ENCODE assay signal across 16 mouse cellular contexts in the genomic region with DNA sequence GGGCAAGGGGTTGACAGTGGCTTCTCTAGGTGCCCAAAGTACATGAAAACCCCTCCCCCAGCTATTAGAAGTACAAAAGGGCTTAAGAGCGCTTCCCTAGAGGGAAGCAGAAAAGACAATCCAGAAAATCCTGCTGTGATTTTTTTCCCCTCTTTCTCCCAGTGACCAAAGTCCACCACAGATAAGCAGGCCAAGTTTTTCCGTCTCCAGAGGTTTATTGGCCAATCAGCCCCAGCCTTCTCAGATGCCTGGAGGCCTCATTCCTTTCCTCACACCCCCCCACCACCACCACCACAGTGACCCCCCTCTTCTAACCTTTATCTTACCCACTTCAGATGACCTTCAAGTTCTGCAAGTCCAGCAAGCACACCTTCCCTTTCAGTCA. TPM values are rescaled to one million over a fixed set of nuclear protein-coding genes. Genes with fewer than 3 reads are reported as not detected.
A peak's percentile ranks its signal among the peaks of the same experiment; 100 is the strongest.
DNase-seq lines count a peak whose midpoint lies in the region; ATAC-seq and TF ChIP-seq lines count a peak whose summit lies in the region.
"Had no signal": no experiment of that assay in that cellular context is flagged by ENCODE, and none has a peak within 500 bp of the region (broad histone marks: within the 10 kb centered on the region; RNA-seq: fewer than 3 reads in every experiment).

No protein-coding gene starts in this region.

- no peak overlapping the region for H3K9ac ChIP-seq in liver, postnatal 0 days (replicated peaks)
- no peak overlapping the region for H3K9ac ChIP-seq in liver, embryonic 11.5 days (ENCODE audit: low read depth, low read length)
- H3K9ac ChIP-seq in intestine, postnatal 0 days (ENCODE audit: low read depth, low read length), result no peak overlapping the region
- no peak overlapping the region for H3K9ac ChIP-seq in stomach, postnatal 0 days (ENCODE audit: low read length)
- H3K9ac ChIP-seq: embryonic facial prominence, embryonic 12.5 days; heart, embryonic 13.5 days; neural tube, embryonic 12.5 days had no signal

- WGBS in liver, postnatal 0 days (ENCODE audit: insufficient replicate concordance), result 50% methylated on average over 2 of the region's 2 CpGs
- 62% methylated on average over 2 of the region's 2 CpGs for WGBS in liver, embryonic 11.5 days
- WGBS in intestine, postnatal 0 days, result 41% methylated on average over 2 of the region's 2 CpGs
- 44% methylated on average over 2 of the region's 2 CpGs for WGBS in stomach, postnatal 0 days

- no peak for TF ChIP-seq EP300 in liver, postnatal 0 days (IDR thresholded peaks at IDR 0.05; ENCODE audit: low read depth)
- TF ChIP-seq EP300 in stomach, postnatal 0 days (optimal IDR thresholded peaks at IDR 0.05), result no peak

- H3K4me2 ChIP-seq in liver, postnatal 0 days (ENCODE audit: low read depth, low read length), result peak overlapping the region; percentile 15; the same call in 1 of the 2 replicates
- no peak overlapping the region for H3K4me2 ChIP-seq in liver, embryonic 11.5 days
- H3K4me2 ChIP-seq in intestine, postnatal 0 days (replicated peaks; ENCODE audit: low read depth), result peak overlapping the region; percentile 49
- no peak overlapping the region for H3K4me2 ChIP-seq in stomach, postnatal 0 days (replicated peaks; ENCODE audit: low read depth)
- H3K4me2 ChIP-seq: embryonic facial prominence, embryonic 12.5 days; heart, embryonic 13.5 days; neural tube, embryonic 12.5 days had no signal

- H3K36me3 ChIP-seq in liver, postnatal 0 days (replicated peaks; ENCODE audit: insufficient read depth, low read length), result no peaks in the 10 kb centered on the region
- H3K36me3 ChIP-seq in liver, embryonic 11.5 days (ENCODE audit: control insufficient read depth, insufficient read depth, low read length), result no peaks in the 10 kb centered on the region
- H3K36me3 ChIP-seq in intestine, postnatal 0 days (ENCODE audit: control insufficient read depth, insufficient read depth), result no peaks in the 10 kb centered on the region
- H3K36me3 ChIP-seq in stomach, postnatal 0 days (ENCODE audit: control insufficient read depth, insufficient read depth, low read length), result no peaks in the 10 kb centered on the region
- H3K36me3 ChIP-seq: embryonic facial prominence, embryonic 12.5 days; heart, embryonic 13.5 days; limb, embryonic 10.5 days; neural tube, embryonic 12.5 days had no signal

- H3K4me1 ChIP-seq in liver, postnatal 0 days (ENCODE audit: insufficient read depth), result peaks cover 29% of the 10 kb centered on the region
- peaks cover 20% of the 10 kb centered on the region for H3K4me1 ChIP-seq in liver, embryonic 11.5 days (replicated peaks; ENCODE audit: control insufficient read depth, insufficient read depth, low read length)
- H3K4me1 ChIP-seq in intestine, postnatal 0 days (replicated peaks; ENCODE audit: control insufficient read depth, insufficient read depth, low read length), result peaks cover 20% of the 10 kb centered on the region
- peaks cover 8% of the 10 kb centered on the region for H3K4me1 ChIP-seq in stomach, postnatal 0 days (replicated peaks; ENCODE audit: control insufficient read depth, insufficient read depth)

- H3K27ac ChIP-seq in liver, postnatal 0 days (ENCODE audit: low read depth), result 0 out of 2 replicates have a peak overlapping the region, but pooled peaks have one; percentile 29
- no peak overlapping the region; the same call in 1 of the 2 replicates for H3K27ac ChIP-seq in liver, embryonic 11.5 days (ENCODE audit: low read depth, low read length)
- peak overlapping the region; percentile 96 for H3K27ac ChIP-seq in intestine, postnatal 0 days (ENCODE audit: low read depth, low read length)
- H3K27ac ChIP-seq in stomach, postnatal 0 days (replicated peaks), result peak overlapping the region; percentile 89
- H3K27ac ChIP-seq: embryonic facial prominence, embryonic 12.5 days; limb, embryonic 10.5 days; neural tube, embryonic 12.5 days had no signal

- no peaks in the 10 kb centered on the region for H3K9me3 ChIP-seq in liver, postnatal 0 days (ENCODE audit: low read length)
- H3K9me3 ChIP-seq in liver, embryonic 11.5 days (ENCODE audit: control insufficient read depth, low read length), result no peaks in the 10 kb centered on the region
- no peaks in the 10 kb centered on the region for H3K9me3 ChIP-seq in intestine, postnatal 0 days (ENCODE audit: control insufficient read depth)
- no peaks in the 10 kb centered on the region for H3K9me3 ChIP-seq in stomach, postnatal 0 days (ENCODE audit: control insufficient read depth, low read length)
- H3K9me3 ChIP-seq: embryonic facial prominence, embryonic 12.5 days; heart, embryonic 13.5 days; limb, embryonic 10.5 days; neural tube, embryonic 12.5 days had no signal

- 0 out of 2 replicates have a peak, but pooled peaks cover 3% of the 10 kb centered on the region for H3K27me3 ChIP-seq in liver, postnatal 0 days (ENCODE audit: insufficient read depth, low read length)
- H3K27me3 ChIP-seq in liver, embryonic 11.5 days (replicated peaks; ENCODE audit: control insufficient read depth, insufficient read depth, low read length), result peaks cover 15% of the 10 kb centered on the region
- H3K27me3 ChIP-seq in intestine, postnatal 0 days (replicated peaks; ENCODE audit: control insufficient read depth, insufficient read depth, low read length), result no peaks in the 10 kb centered on the region
- no peaks in the 10 kb centered on the region; the same call in 1 of the 2 replicates for H3K27me3 ChIP-seq in stomach, postnatal 0 days (ENCODE audit: control insufficient read depth, insufficient read depth, low read length)
- H3K27me3 ChIP-seq: embryonic facial prominence, embryonic 12.5 days had no signal

- DNase-seq in heart, adult 11 months, result peak; percentile 90
- no peak for DNase-seq in heart, postnatal 25 days (ENCODE audit: low spot score)
- no peak for DNase-seq in liver, postnatal 0 days
- DNase-seq in liver, embryonic 11.5 days (ENCODE audit: low spot score), result no peak
- peak; percentile 60 for DNase-seq in stomach, postnatal 0 days (ENCODE audit: low spot score)
- no peak for DNase-seq in frontal cortex, adult 2 months (ENCODE audit: extremely low spot score in 1 of 2, low spot score in 1 of 2)
- DNase-seq in gastrocnemius, postnatal 25 days, result no peak
- DNase-seq: cerebellum, adult 11-12 months; cerebellum, postnatal 36 days; right cerebral cortex, postnatal 25 days; thymus, postnatal 14 days had no signal

- no peak overlapping the region for H3K4me3 ChIP-seq in liver, postnatal 0 days (ENCODE audit: low read depth, low read length)
- H3K4me3 ChIP-seq in liver, embryonic 11.5 days (ENCODE audit: low read depth, low read length), result no peak overlapping the region
- no peak overlapping the region for H3K4me3 ChIP-seq in intestine, postnatal 0 days (ENCODE audit: low read depth, low read length)
- no peak overlapping the region for H3K4me3 ChIP-seq in stomach, postnatal 0 days (ENCODE audit: low read depth, low read length)
- H3K4me3 ChIP-seq: embryonic facial prominence, embryonic 12.5 days; heart, embryonic 13.5 days; limb, embryonic 10.5 days; neural tube, embryonic 12.5 days had no signal

- TF ChIP-seq CTCF in liver, postnatal 0 days (IDR thresholded peaks at IDR 0.05; ENCODE audit: low read depth), result no peak
- no peak for TF ChIP-seq CTCF in intestine, postnatal 0 days (IDR thresholded peaks at IDR 0.05; ENCODE audit: low read depth)
- TF ChIP-seq CTCF in stomach, postnatal 0 days (IDR thresholded peaks at IDR 0.05; ENCODE audit: low read depth), result no peak

- ATAC-seq in liver, postnatal 0 days, result no peak
- ATAC-seq in liver, embryonic 11.5 days (replicated peaks; ENCODE audit: low FRiP score), result no peak
- ATAC-seq in intestine, postnatal 0 days, result peak; percentile 74
- ATAC-seq in stomach, postnatal 0 days (ENCODE audit: low FRiP score, low TSS enrichment), result peak; percentile 41; the same call in 1 of the 2 replicates

- intact Hi-C loops in heart, postnatal 25 days (cut with DNase I), result no loop called here

RNA-seq across cellular contexts. Expression of a gene that starts 58.0 kb away (rescaled TPM):
- 10 to 100 TPM; 67.1 to 72.4 TPM for total RNA-seq in heart, postnatal 25 days (2021)
- 5.3 and 5.4 TPM in 2 replicates for polyA plus RNA-seq in liver, postnatal 0 days (2015; fragmentation: Nextera tagmentation; extraction: Ambion mirVana)
- 7.8 and 8.1 TPM in 2 replicates for polyA plus RNA-seq in liver, embryonic 11.5 days (2014; fragmentation: Nextera tagmentation; extraction: Ambion mirVana)
- 20.9 and 21.1 TPM in 2 replicates for polyA plus RNA-seq in intestine, postnatal 0 days (2015; fragmentation: Nextera tagmentation; extraction: Ambion mirVana)
- polyA plus RNA-seq in stomach, postnatal 0 days (2015; fragmentation: Nextera tagmentation; extraction: Ambion mirVana), result 14.1 and 14.2 TPM in 2 replicates
- 60.9 and 65.7 TPM in 2 replicates for polyA plus RNA-seq in frontal cortex, adult 2 months (2012; rRNA removed)
- 10 to 100 TPM in 1 of 2 experiments, 1 to 10 TPM in 1; 7.8 to 10.6 TPM for total RNA-seq in gastrocnemius, postnatal 25 days (2021)

Comparison
In these comparisons a context has a peak if more than half of its experiments do, and no peak if none do; other contexts are left out.
1. DNase-seq: peak in heart, adult 11 months (single experiment) and stomach, postnatal 0 days (single experiment); none in heart, postnatal 25 days (single experiment), liver, postnatal 0 days (single experiment), liver, embryonic 11.5 days (single experiment), frontal cortex, adult 2 months (0 of 2) and gastrocnemius, postnatal 25 days (single experiment).
2. H3K4me2 ChIP-seq: peak in liver, postnatal 0 days (single experiment) and intestine, postnatal 0 days (single experiment); none in liver, embryonic 11.5 days (single experiment) and stomach, postnatal 0 days (single experiment).
3. ATAC-seq: peak in intestine, postnatal 0 days (single experiment) and stomach, postnatal 0 days (single experiment); none in liver, postnatal 0 days (single experiment) and liver, embryonic 11.5 days (single experiment).